Mouse (Mus musculus) embryonic facial prominence, embryonic 13.5 days (tissue): ENCODE results near the gene Zfp710. TPM values are rescaled to one million over a fixed set of nuclear protein-coding genes. Genes with fewer than 3 reads are reported as not detected.
A peak's percentile ranks its signal among the peaks of the same experiment; 100 is the strongest.
"Not testable (repeated sequence)": the region's sequence is repeated elsewhere in the genome, so short reads cannot be mapped to it uniquely, and the experiment has no call there.

Source experiments
- ATAC-seq: fragments of 200-750 bp; cut with Nextera tagmentation; 2 replicates; pipeline ENCODE4 v1.8.0; 2017; ENCODE audit warnings: low read depth; ENCODE audit not compliant: insufficient number of reproducible peaks, insufficient read depth, low FRiP score, low TSS enrichment
- H3K27ac ChIP-seq: fragments of 300-500 bp; sonication (generic); 2 replicates; pipeline ENCODE4 v1.5.1; 2015; ENCODE audit warnings: moderate library complexity, mild to moderate bottlenecking, inconsistent platforms
- H3K27me3 ChIP-seq: fragments of 300-500 bp; sonication (generic); 2 replicates; pipeline ENCODE4 v1.6.1; 2015; ENCODE audit warnings: mild to moderate bottlenecking, inconsistent platforms
- H3K36me3 ChIP-seq: fragments of 300-500 bp; sonication (generic); 2 replicates; pipeline ENCODE4 v1.6.1; 2015; ENCODE audit warnings: mild to moderate bottlenecking, inconsistent platforms
- H3K4me1 ChIP-seq: fragments of 300-500 bp; sonication (generic); 2 replicates; pipeline ENCODE4 v1.6.1; 2015; ENCODE audit warnings: inconsistent platforms
- H3K4me2 ChIP-seq: fragments of 300-500 bp; sonication (generic); 2 replicates; pipeline ENCODE4 v1.6.1; 2015; ENCODE audit warnings: moderate library complexity, mild to moderate bottlenecking, inconsistent platforms
- H3K4me3 ChIP-seq: fragments of 300-500 bp; sonication (generic); 2 replicates; pipeline ENCODE4 v1.5.1; 2015; ENCODE audit warnings: mild to moderate bottlenecking, inconsistent platforms
- H3K9ac ChIP-seq: fragments of 300-500 bp; sonication (generic); 2 replicates; pipeline ENCODE4 v1.6.1; 2015; ENCODE audit warnings: mild to moderate bottlenecking, inconsistent platforms
- H3K9me3 ChIP-seq: fragments of 300-500 bp; sonication (generic); 2 replicates; pipeline ENCODE4 v1.6.1; 2016; ENCODE audit warnings: inconsistent platforms
- WGBS: fragments of 180-500 bp; shearing (Covaris S2); methylation state at CpG from one replicate; pipeline ENCODE4 v1.1.7; 2015; ENCODE audit warnings: mixed read lengths; 5-methylcytosine and 5-hydroxymethylcytosine counted together
- polyA plus RNA-seq: library from polyadenylated mRNA; unstranded; fragments of >200 nt; fragmentation: Nextera tagmentation; extraction: Ambion mirVana; gene quantifications from 2 replicates; pipeline ENCODE4 v1.2.1, GENCODE M21; 2015

The Zfp710 gene
- polyA plus RNA-seq, 1 experiment from 2014 or later: 21.9 TPM

- H3K4me1 ChIP-seq: peaks cover 23% of the 10 kb centered on the region
- not testable (repeated sequence) for H3K4me3 ChIP-seq, H3K27me3 ChIP-seq, H3K9me3 ChIP-seq, H3K9ac ChIP-seq, H3K27ac ChIP-seq, H3K36me3 ChIP-seq, H3K4me2 ChIP-seq, ATAC-seq
- WGBS: 73% methylated on average over 7 of the region's 7 CpGs
These were observed 106.7 kb downstream of the Zfp710 start for GRCm38 (mm10) chr7:80131315-80131714.

GRCm38 (mm10) chr7:80132541-80132940 is 107.9 kb downstream of the Zfp710 start:
- H3K9ac ChIP-seq: no peak overlapping the region
- H3K4me2 ChIP-seq: no peak overlapping the region
- no peak overlapping the region for H3K4me3 ChIP-seq
- no peaks in the 10 kb centered on the region for H3K27me3 ChIP-seq
- ATAC-seq: no peak
- H3K36me3 ChIP-seq: no peaks in the 10 kb centered on the region
- H3K4me1 ChIP-seq: peaks cover 23% of the 10 kb centered on the region
- peaks cover 11% of the 10 kb centered on the region for H3K9me3 ChIP-seq
- no peak overlapping the region for H3K27ac ChIP-seq
- WGBS: 49% methylated on average over 9 of the region's 9 CpGs

- Histone ChIP-seq H3K4me2 (no peak overlapping the region), H3K9me3 (peaks cover 13% of the 10 kb centered on the region), H3K27ac (peak overlapping the region; percentile 82), H3K36me3 (no peaks in the 10 kb centered on the region), H3K27me3 (no peaks in the 10 kb centered on the region), H3K4me1 (peaks cover 23% of the 10 kb centered on the region), H3K9ac (peak overlapping the region; percentile 41; the same call in 1 of the 2 replicates), H3K4me3 (no peak overlapping the region)
- WGBS: 37% methylated on average over 8 of the region's 8 CpGs
- peak; percentile 57 for ATAC-seq
These were observed 110.0 kb downstream of the Zfp710 start for GRCm38 (mm10) chr7:80134454-80135172.

- H3K4me2 ChIP-seq: no peak overlapping the region
- H3K27ac ChIP-seq: peak overlapping the region; percentile 82
- H3K4me3 ChIP-seq: no peak overlapping the region
- no peak overlapping the region for H3K9ac ChIP-seq
- H3K27me3 ChIP-seq: no peaks in the 10 kb centered on the region
- H3K9me3 ChIP-seq: peaks cover 13% of the 10 kb centered on the region
- no peaks in the 10 kb centered on the region for H3K36me3 ChIP-seq
- 83% methylated on average over 1 of the region's 1 CpGs for WGBS
- peaks cover 21% of the 10 kb centered on the region for H3K4me1 ChIP-seq
- no peak for ATAC-seq
These were observed 110.5 kb downstream of the Zfp710 start for GRCm38 (mm10) chr7:80135173-80135532.

- H3K4me1 ChIP-seq: peaks cover 25% of the 10 kb centered on the region
- no peak overlapping the region for H3K4me2 ChIP-seq
- H3K4me3 ChIP-seq: no peak overlapping the region
- H3K9me3 ChIP-seq: peaks cover 13% of the 10 kb centered on the region
- no peak overlapping the region for H3K27ac ChIP-seq
- H3K27me3 ChIP-seq: no peaks in the 10 kb centered on the region
- no peaks in the 10 kb centered on the region for H3K36me3 ChIP-seq
- 74% methylated on average over 1 of the region's 1 CpGs for WGBS
- no peak overlapping the region for H3K9ac ChIP-seq
- no peak for ATAC-seq
These were observed 113.8 kb downstream of the Zfp710 start for GRCm38 (mm10) chr7:80138375-80138774.

- WGBS: 16% methylated on average over 9 of the region's 9 CpGs
- H3K9ac ChIP-seq: 0 out of 2 replicates have a peak overlapping the region, but pooled peaks have one; percentile 37
- ATAC-seq: peak; percentile 75; the same call in 1 of the 2 replicates
- H3K27me3 ChIP-seq: no peaks in the 10 kb centered on the region
- H3K27ac ChIP-seq: no peak overlapping the region
- H3K4me3 ChIP-seq: no peak overlapping the region
- H3K4me2 ChIP-seq: peak overlapping the region; percentile 12; the same call in 1 of the 2 replicates
- peaks cover 19% of the 10 kb centered on the region for H3K4me1 ChIP-seq
- H3K9me3 ChIP-seq: peaks cover 13% of the 10 kb centered on the region
- no peaks in the 10 kb centered on the region for H3K36me3 ChIP-seq
These were observed 116.2 kb downstream of the Zfp710 start for GRCm38 (mm10) chr7:80140815-80141214.

Other genes with a start within 250 kb of the Zfp710 start
- gene Mesp1, start 231.0 kb upstream of the Zfp710 start, polyA plus RNA-seq: not detected in 2 replicates
- gene Mesp2, start 214.1 kb upstream of the Zfp710 start, polyA plus RNA-seq: 0.10 and 0.56 TPM in 2 replicates
- 10.0 and 26.8 TPM in 2 replicates for gene Anpep, start 163.8 kb upstream of the Zfp710 start, polyA plus RNA-seq
- gene Ap3s2, start 104.2 kb upstream of the Zfp710 start, polyA plus RNA-seq: 29.9 and 32.8 TPM in 2 replicates
- 24.2 and 25.6 TPM in 2 replicates for gene Arpin, start 89.5 kb upstream of the Zfp710 start, polyA plus RNA-seq
- gene Idh2, start 90.6 kb downstream of the Zfp710 start, polyA plus RNA-seq: 514 and 560 TPM in 2 replicates
- gene Sema4b, start 162.0 kb downstream of the Zfp710 start, polyA plus RNA-seq: 18.6 and 19.8 TPM in 2 replicates
- 69.9 and 71.1 TPM in 2 replicates for gene Cib1, start 208.0 kb downstream of the Zfp710 start, polyA plus RNA-seq
- 3.8 TPM in 2 replicates for gene Gdpgp1, start 208.1 kb downstream of the Zfp710 start, polyA plus RNA-seq
- gene Ttll13, start 221.6 kb downstream of the Zfp710 start, polyA plus RNA-seq: 0.90 and 2.3 TPM in 2 replicates
- 52.2 and 52.5 TPM in 2 replicates for gene Ngrn, start 236.4 kb downstream of the Zfp710 start, polyA plus RNA-seq
- gene Vps33b, start 244.8 kb downstream of the Zfp710 start, polyA plus RNA-seq: 13.8 and 16.2 TPM in 2 replicates